Mouse (Mus musculus) left cerebral cortex, postnatal 36 days (tissue): ENCODE measurements at regions not wholly inside any gene's neighbourhood (a gene's known extent, or its start where the extent isn't known, plus 50 kb on each side); places are given as distances from the start of the nearest gene placed in this dataset.
A peak's percentile ranks its signal among the peaks of the same experiment; 100 is the strongest.
"Not testable (repeated sequence)": the region's sequence is repeated elsewhere in the genome, so short reads cannot be mapped to it uniquely, and the experiment has no call there.

ENCODE experiments used
- DNase-seq, 2 experiments: peaks; one replicate each; pipeline ENCODE4 v3.0.0; 2021 to 2022; ENCODE audit warnings: low spot score in 2 of 2, mixed read lengths in 1 of 2
- intact Hi-C: fragments of 180-260 bp; cut with DNase I; formaldehyde crosslinking; loops from one replicate; pipeline ENCODE4 v1.15.1; 2025

DNA sequence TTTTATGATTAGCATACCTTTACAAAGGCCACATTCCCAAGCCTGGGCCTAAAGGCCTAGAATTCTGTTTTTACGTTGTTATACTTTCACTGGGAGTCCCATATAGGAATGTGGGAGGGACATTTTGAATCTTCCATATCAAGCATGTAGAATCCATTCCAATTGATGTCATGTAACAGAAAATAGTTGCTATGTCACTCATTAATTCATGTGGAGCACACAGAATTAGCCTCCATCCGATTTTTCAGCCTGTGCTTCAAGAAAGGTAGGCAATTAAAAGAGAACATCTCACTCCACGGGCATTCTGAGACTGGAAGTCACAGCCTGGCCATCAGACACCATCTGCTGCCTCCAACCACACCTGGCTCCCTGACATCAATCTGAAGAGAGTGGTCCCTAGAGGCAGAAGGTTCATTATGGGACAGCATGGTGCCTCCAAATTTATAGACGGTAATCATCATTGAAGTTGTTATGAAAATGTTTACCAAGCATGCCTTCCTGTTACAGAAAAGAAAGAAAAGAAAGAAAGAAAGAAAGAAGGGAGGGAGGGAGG lies 436.9 kb upstream of the Sphkap start:
- DNase-seq = no peak
- intact Hi-C loops = no loop called here

DNA sequence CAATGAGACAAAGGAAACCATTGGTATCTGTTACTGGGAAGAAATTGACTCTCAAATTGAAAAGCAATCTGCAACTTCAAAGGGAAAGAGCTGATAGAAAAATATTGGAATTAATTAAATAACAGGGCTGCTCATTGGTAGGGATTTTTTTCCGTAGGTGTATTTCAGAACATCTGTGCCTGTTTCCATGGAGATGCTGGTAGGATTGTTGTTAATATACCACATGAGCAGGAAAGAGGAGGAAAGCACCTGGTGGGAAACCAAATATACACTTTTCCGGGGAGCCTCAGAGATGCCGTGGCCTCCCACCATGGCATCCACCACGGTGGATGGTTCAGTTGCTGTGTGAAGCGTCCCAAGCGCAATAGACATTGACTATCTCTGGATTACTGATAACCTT lies 428.0 kb upstream of the Sphkap start:
- intact Hi-C loops = no loop called here
- no peak for DNase-seq

DNA sequence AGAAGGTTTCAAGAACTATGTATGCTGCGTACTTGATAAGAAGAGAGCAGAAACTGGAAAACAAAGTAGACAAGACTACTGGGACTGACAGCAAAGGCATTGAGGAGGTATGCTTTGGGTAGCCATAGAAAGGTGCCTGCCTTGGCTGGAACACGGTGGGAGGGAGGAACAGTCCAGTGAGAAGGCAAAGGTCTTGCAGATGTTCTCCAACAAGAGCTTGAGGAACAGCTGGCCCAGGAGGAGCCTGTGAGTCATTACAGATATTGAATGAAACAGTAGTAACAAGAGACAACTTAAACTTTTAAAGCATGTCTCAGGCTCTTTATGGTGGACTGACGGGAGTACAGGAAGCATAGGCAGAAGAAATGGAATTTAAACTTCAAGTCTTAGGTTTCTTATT lies 424.9 kb upstream of the Sphkap start:
- no peak for DNase-seq

DNA sequence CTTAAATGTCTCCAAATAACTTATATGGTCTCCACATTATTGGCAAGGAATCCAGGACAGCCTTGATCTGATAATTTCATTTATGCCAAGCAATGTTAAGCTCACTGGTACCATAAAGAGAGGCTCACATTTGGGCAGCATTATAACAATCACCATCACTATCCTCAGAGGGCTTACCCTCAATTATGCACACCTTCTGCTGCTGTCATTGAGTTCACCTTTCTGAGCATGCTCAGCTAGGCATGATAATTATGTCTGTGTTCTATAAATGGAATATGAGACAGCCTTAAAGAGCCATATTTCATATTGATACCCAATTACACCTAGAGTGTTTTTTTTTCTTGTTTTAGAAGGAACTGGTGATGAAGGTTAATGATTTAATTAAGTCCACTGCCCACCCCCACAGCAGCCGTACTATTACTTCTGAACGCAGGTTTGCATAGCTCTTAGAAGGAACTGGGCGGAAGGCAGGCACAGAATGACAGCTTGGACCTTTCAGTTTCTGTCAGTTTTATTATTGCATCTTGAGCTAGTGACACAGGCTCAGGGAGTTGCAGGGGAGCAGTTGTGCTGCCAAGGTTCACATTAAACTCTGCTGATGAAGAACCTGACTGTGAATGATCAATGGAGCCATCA lies 424.0 kb upstream of the Sphkap start:
- intact Hi-C loops = no loop called here
- DNase-seq = no peak

More for the DNA sequence above, 424.9 kb upstream of the Sphkap start:
- intact Hi-C loops = no loop called here

DNA sequence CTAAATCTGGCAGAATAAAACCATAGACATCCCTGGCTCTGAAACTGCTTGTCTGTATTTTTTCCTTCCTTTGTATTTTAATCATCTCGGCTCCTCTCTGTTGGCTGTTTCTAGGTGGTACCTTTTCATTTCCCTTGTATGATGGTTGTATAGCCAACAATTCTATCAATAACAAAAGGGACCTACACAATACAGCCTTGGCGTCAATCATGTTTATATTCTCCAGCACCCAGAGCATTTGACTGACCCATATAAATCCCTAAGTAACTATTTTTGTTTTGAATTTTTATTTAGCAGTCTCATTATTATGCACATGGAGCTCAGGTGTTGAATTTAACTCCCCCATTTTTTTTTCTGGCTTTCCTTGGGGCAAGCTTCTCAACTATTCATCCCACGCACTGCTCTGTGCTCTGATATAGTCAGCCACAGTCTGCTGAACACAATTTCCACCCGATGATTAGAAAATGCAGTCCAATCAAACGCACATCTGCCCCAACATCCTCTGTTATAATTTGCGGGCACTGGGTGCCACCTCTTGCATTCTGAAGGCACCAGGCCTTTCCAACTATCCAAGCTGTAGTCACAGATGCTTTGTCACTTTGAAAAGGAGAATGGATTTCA lies 422.1 kb upstream of the Sphkap start:
- intact Hi-C loops = no loop called here
- DNase-seq = no peak

DNA sequence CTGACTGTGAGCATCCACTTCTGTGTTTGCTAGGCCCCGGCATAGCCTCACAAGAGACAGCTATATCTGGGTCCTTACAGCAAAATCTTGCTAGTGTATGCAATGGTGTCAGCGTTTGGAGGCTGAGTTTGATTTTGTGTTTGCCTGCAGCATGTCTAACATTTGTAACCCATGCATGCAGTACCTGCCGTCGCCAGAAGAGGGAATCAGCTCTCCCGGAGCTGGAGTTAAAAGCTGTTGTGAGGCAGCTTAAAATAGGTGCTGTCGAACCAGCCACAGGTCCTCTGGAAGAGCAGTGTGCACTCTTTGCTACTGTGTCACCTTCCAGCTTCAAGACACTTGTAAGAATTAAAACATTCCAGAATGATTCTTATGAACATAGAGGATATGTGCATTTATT lies 403.2 kb upstream of the Sphkap start:
- intact Hi-C loops, DNase-seq: not testable (repeated sequence)

DNA sequence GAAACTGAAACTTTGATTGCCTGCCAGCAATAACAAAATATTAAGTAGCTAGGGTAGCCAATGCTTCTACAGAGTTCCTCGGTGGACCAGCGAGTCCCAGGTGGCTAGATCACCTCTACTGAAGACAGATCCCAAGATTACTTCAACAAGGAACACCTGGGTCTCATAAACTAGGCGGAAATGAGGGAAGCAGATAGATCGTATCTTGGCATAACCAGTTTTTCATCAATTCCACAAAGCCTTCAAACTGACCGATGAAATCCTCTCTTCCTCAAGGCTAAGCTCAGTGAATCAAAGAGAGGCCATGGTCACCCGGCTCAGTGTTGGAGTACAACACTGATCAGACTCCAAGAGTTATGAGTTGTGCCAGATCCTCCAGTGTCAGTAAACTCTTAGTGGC lies 400.4 kb upstream of the Sphkap start:
- intact Hi-C loops = no loop called here
- no peak for DNase-seq

DNA sequence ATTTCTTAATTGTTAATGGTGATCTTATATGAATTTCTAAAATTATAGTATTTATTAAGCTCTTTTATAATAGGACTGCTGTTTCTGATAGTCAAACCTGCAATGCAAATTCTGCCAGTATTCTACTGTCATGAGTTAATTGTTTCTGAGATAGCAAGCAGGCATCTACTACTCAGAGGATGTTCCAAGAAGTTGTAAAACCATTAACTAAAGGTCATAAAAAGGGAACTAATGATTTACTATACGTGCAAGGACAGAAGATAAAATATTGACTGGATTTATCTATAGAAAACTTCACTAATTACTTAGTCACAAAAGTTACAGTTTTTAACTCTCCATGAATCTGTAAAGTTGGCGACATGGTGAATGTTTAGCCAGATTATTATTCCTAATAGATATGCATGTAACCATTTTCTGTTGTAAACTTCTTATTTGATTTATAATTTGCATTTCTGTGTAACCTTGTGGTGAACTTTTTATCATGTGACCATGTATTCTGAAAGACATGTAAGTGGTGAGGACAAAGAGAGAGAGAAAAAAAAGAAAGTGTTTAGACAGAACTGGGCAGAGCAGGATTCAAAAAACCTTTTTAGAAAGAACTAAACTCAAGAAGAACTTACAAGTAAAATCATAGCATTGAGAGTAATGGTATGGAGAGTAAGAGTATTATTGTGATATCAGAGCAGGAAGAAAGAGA lies 395.5 kb upstream of the Sphkap start:
- intact Hi-C loops = no loop called here
- DNase-seq = no peak

DNA sequence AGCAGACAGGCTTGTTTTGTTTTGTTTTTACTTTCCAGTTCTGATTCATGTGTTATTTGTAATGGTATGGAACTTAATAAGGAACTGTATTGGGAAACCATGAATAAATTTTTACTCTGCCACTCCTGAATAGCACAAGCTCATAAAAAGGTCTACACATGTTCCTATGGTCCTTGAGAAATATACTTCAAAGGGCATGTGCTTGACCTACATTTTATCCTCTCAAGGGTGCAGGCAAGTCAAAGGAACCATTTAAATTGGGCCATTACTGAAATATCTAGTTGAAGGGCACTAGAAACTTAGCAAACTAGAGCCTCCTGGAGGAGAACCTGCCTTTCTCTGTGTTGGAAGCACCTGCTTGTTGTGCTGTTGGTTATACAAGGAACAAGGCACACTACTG lies 393.8 kb upstream of the Sphkap start:
- no peak for DNase-seq
- intact Hi-C loops = no loop called here

DNA sequence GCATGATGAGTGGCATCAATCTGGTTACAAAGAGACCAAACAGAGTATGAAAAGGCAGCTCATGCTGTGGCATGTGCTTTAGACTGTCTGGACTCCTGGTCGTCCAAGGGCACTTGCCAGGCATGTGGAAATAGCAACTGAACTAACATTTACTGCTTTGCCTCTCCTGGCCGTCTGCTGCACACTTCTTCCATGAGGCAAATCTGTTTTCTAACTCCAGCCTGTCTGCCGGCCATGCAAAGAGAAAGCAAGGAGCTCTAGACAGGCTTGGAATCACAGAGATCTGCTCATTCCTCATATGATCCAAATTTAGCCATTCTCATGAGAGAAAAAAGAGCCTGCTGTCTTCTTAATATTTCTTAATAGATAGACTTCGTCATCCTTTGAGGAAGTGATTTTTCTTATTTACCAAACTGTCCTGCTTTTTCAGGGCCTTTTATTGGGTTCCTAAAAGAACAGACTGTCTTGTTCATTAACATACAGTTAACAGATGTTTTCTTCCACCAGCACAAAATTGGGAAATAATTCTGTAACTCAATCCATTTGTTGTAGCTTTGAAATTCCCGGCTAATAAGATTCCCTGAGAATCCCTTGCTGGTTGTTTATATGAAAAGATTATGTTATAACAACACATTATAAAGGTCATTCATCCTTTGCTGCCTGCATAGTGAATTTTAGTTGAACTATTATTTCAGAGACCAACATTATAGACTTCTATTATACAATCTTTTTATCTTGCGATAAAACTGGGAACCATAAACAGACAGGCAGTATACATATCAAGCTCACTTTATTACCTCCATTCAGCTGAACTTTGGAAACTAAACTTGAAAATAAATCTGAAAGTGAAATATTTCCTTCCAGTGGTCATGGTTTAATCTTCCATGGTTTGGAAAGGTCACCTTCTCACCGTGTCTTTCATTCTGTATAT lies 389.2 kb upstream of the Sphkap start:
- DNase-seq = no peak
- intact Hi-C loops = no loop called here

DNA sequence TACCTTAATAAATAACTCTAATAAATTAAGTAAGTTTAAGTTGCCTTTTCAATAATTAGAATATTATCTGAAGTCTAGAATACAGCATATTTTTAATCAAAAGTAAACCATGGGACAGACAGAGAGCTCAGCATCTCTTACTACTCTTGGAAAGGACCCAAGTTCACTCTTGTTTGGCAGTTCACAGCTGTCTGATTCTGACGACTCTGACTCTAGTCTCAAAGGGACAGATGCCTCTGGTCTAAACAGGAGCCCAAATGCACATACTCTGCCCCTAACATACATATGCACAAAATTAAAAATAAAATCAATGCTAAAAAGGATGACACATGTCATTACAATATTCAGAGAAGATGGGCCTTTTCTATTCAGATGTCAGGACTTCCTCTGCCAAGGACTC lies 369.2 kb upstream of the Sphkap start:
- DNase-seq = no peak
- intact Hi-C loops = no loop called here

DNA sequence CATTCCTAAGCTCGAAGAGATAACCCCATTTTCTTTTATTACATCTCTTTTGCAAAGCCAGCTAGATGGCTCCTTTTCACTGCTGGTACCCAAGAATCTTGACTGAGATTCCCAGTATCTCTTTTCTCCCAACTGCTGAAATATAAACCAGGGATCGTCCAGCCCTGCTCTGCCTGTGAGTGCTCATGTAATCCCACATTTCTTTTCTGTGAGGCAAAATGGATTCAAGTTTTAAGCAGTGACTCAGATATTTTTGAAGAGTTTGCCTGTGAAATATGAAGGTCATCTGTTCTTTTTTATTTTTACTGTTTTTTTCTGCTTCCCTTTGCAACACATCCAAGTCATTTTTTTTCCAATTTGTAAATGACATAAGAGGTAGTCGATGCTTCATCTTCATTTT lies 363.2 kb upstream of the Sphkap start:
- DNase-seq = no peak
- intact Hi-C loops = no loop called here

DNA sequence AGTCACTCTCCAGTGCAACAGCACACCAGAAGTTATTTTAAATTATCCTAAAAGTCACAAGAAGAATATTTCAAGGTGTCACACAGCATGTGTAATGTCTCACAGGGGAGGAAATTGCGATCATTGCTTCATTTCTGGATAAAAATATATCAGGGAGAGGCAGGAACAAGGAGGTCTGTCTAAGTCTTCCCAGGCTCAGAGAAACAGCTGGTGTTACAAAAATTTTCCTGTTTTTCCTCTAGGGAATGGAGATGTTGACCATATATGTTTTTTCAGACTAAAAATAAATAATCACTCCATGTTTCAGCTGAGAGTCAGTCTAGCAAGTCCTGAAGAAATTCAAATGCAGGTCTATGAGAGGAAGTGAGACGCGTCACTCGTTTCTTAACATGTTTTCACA lies 353.5 kb upstream of the Sphkap start:
- intact Hi-C loops = no loop called here
- DNase-seq = no peak

DNA sequence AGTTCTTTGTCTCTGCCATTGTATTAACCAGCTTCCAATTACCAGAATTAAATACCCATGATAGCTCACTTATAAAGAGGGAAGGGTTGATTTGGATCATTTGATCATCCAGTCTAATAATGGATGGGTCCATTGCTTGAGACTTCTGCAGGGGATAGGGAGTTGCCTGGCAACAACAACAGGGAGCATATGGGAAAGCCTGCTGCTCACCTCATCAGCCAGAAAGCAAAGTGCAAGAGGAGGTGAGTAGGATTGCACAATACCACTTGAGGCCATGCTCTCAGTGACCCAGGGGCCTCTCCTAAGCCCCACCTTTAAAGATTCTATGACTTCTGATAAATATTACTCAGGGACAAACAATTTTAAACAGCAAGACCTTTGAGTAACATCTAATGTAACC lies 348.9 kb upstream of the Sphkap start:
- no peak for DNase-seq
- intact Hi-C loops = no loop called here

DNA sequence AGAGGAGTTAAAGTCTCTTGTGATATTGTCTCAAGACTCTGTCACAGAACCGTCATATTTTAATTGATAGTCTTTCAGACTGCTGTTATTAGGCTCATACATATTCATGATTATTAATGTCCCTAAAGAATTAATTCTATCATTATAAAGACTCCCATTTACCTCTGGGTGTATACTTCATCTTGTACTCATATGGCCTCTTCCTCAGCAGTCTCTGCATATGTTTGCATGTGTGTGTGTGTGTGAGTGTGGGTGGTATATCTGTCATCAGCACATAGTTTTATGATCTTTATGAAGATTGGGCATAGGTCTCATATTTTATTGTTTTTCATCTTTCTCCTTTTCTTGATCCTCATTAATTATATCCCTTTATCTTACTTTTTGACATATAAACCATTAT lies 347.3 kb upstream of the Sphkap start:
- DNase-seq = no peak
- intact Hi-C loops = no loop called here

DNA sequence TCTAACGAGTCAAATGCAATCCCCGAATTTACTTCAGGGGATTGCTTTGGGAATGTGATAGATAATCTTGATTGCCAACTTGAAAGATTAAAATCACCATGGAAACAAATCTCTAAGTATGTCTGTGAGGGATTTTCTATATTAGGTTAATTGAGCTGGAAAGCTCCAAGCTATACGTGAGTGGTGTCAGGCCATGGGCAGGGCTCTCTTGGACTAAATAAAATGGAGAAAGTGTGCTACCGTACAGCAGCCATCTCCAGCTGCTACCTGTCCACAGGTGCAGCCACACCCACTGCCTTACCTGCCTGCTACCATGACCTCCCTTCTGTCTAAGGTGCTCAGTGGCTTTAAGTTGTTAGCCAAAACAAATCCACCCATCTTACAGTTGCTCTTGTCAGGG lies 345.0 kb upstream of the Sphkap start:
- DNase-seq = no peak
- intact Hi-C loops = no loop called here

DNA sequence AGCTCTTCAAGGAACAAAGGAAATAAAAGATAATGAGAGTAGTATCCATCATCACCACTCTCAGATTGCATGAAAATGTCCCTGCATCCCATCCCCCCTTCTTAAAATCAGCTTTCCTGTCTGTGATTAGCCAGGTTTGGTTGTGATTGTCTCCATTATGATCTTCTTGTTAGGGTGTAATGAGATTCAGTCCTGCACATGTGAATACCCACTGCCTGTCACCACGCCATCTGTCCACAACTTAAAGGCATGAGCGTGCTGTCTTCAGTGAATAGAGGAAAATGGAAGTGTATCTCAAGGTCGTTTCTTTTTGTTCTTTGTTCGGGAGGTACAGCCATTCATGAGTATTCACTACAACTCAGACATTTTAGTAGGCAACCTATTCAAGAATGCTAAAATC lies 341.0 kb upstream of the Sphkap start:
- intact Hi-C loops = loop anchor here (5.0 to 10.0 kb wide), 6 partner anchors 356 to 948 kb away; partner anchors contain the start of gene Dner
- DNase-seq = no peak

DNA sequence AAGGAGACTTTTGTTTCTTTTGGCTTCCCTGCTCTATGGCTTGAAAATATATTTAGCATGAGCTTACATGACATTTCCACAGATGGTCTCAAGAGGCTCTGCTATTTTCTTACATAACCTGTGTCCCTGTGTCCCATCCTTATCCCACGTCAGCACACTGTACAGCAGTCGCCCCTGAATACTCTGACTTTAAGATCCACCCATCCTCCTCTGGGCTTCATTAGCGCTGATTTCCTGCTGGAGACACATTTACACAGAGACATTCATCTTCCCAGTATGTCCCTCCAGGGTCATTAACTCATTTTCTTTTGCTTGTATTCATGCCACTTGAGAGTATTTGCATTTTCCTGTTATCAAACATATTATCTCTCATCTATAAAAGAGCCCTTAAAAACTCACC lies 340.1 kb upstream of the Sphkap start:
- DNase-seq = no peak
- intact Hi-C loops = loop anchor here (5.0 to 10.0 kb wide), 6 partner anchors 357 to 949 kb away; partner anchors contain the start of gene Dner

DNA sequence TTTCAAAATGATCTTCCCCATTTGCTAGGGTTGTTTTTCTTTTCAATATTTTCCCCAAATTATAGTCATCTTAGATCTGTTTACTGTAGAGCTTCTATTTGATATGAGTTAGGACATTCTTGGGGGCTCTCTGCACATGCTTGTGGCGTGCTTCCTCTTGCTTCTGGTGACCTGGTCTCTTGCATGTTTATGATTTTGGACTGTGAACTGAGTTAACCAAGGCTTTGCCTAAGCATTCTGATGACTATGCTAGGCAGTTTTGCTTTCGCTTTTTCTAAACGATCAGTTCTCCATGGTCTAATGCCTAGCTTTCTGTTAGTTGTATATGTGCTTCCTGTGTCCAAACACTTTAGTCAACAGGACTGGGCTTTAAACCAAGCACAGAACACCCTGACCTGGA lies 339.4 kb upstream of the Sphkap start:
- intact Hi-C loops = loop anchor here (5.0 to 10.0 kb wide), 6 partner anchors 357 to 950 kb away; partner anchors contain the start of gene Dner

DNA sequence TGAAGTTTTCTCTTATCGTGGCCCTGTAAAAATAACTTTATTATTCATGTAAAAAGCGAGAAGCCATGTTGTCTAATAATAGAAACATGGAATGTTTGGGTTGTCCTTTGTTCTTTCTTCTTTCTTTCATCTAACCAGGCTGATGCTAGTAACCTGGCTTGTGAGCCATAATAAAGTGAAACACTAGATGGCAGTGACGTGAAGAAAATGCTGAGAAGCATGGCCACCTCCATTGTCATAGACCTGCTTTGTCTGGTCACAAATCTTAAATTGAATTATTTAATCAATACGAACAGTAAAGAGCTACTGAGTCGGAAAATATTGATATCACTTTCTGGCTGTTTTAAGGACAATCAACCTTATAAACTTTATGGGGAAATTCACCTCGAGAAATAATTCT lies 338.0 kb upstream of the Sphkap start:
- DNase-seq = peak; percentile 9 to 13
- intact Hi-C loops = loop anchor here (5.0 to 10.0 kb wide), 6 partner anchors 359 to 951 kb away; partner anchors contain the start of gene Dner

More for the DNA sequence above, 339.4 kb upstream of the Sphkap start:
- no peak for DNase-seq
